Mouse (Mus musculus): ENCODE measurements at regions not wholly inside any gene's neighbourhood (a gene's known extent, or its start where the extent isn't known, plus 50 kb on each side); places are given as distances from the start of the nearest gene placed in this dataset.
A peak's percentile ranks its signal among the peaks of the same experiment; 100 is the strongest.

DNA sequence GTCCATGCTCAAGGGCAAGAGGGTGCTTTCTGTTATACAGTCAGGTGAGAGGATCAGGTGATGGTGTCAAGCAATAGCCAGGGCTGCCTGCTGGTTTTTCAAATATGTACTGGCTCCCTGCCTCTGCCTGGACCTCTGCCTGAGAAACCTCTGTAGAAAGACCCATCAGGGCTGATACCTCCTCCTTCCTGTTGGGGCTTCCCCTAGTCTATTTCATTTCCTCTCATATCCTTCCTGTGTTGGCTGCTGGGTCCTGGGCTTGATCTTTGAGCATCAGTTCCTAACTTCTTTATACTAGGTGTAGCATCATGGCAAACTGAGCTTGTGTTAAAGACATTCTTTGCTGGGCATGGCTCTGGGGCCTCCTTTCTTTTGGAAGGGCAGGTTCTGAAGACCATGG, 89.5 kb downstream of the Tmem38b start:
- no peaks in the 10 kb centered on the region for H3K36me3 ChIP-seq (ENCODE audit: control insufficient read depth, insufficient read depth, low read length)
- no peaks in the 10 kb centered on the region for H3K4me1 ChIP-seq (ENCODE audit: control insufficient read depth, insufficient read depth, low read length)
- H3K9ac ChIP-seq (replicated peaks; ENCODE audit: low read depth, low read length), result no peak overlapping the region
- no peaks in the 10 kb centered on the region for H3K9me3 ChIP-seq (ENCODE audit: control insufficient read depth, low read length)
- no peaks in the 10 kb centered on the region for H3K27me3 ChIP-seq (ENCODE audit: control insufficient read depth, insufficient read depth, low read length)
- no peak overlapping the region for H3K4me2 ChIP-seq (ENCODE audit: low read depth, low read length)
- no peak overlapping the region for H3K4me3 ChIP-seq (ENCODE audit: low read depth, low read length)
- H3K27ac ChIP-seq (ENCODE audit: low read depth, low read length), result no peak overlapping the region
- no peak for ATAC-seq (ENCODE audit: low read depth)

DNA sequence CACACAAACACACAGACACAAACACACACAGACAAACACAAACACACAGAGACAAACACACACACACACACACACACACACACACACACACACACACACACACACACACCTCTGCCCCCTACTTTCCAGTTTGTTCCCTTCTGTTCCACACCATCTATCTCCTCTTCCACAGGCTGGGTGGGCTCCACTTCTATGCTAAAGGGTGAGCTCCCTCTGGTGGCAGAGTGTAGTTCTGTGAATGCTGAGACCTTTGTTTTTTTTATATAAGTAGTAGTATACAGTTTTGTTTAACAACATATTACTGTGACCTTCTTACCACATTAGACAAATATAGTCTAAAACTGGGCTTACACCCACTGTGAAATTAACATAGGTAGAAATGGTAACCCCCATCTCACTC, 93.3 kb downstream of the Tmem38b start:
- no peaks in the 10 kb centered on the region for H3K9me3 ChIP-seq (ENCODE audit: control insufficient read depth, low read length)
- no peaks in the 10 kb centered on the region for H3K4me1 ChIP-seq (ENCODE audit: control insufficient read depth, insufficient read depth, low read length)
- ATAC-seq (ENCODE audit: low read depth), result no peak
- H3K27ac ChIP-seq (ENCODE audit: low read depth, low read length), result no peak overlapping the region
- no peaks in the 10 kb centered on the region for H3K36me3 ChIP-seq (ENCODE audit: control insufficient read depth, insufficient read depth, low read length)
- no peak overlapping the region for H3K9ac ChIP-seq (replicated peaks; ENCODE audit: low read depth, low read length)
- H3K27me3 ChIP-seq (ENCODE audit: control insufficient read depth, insufficient read depth, low read length), result no peaks in the 10 kb centered on the region
- no peak overlapping the region for H3K4me2 ChIP-seq (ENCODE audit: low read depth, low read length)
- H3K4me3 ChIP-seq (ENCODE audit: low read depth, low read length), result no peak overlapping the region

DNA sequence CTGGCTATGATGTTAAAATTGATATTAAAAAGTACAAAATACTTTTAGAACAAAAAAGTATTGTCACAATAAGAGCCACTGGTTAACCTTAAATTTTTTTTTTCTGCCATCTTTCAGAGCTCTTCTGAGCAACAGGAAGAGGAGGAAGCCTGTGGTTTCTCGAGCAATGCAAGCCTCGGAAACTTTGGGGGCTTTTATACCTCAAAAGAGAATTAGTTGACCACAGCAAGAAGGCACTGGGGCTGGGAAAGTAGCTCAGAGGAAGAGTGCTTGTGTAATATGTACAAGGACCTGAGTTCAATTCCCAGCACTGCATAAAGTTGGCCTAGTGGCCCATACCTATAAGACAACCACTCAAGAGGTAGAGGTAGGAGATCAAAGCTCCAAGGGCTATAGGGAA, 94.7 kb downstream of the Tmem38b start:
- H3K4me1 ChIP-seq (ENCODE audit: control insufficient read depth, insufficient read depth, low read length), result no peaks in the 10 kb centered on the region
- no peak for ATAC-seq (ENCODE audit: low read depth)
- no peak overlapping the region for H3K4me2 ChIP-seq (ENCODE audit: low read depth, low read length)
- H3K27me3 ChIP-seq (ENCODE audit: control insufficient read depth, insufficient read depth, low read length), result no peaks in the 10 kb centered on the region
- no peak overlapping the region for H3K9ac ChIP-seq (replicated peaks; ENCODE audit: low read depth, low read length)
- no peak overlapping the region for H3K27ac ChIP-seq (ENCODE audit: low read depth, low read length)
- 89% methylated on average over 2 of the region's 2 CpGs for WGBS
- no peak overlapping the region for H3K4me3 ChIP-seq (ENCODE audit: low read depth, low read length)
- H3K9me3 ChIP-seq (ENCODE audit: control insufficient read depth, low read length), result no peaks in the 10 kb centered on the region
- no peaks in the 10 kb centered on the region for H3K36me3 ChIP-seq (ENCODE audit: control insufficient read depth, insufficient read depth, low read length)

DNA sequence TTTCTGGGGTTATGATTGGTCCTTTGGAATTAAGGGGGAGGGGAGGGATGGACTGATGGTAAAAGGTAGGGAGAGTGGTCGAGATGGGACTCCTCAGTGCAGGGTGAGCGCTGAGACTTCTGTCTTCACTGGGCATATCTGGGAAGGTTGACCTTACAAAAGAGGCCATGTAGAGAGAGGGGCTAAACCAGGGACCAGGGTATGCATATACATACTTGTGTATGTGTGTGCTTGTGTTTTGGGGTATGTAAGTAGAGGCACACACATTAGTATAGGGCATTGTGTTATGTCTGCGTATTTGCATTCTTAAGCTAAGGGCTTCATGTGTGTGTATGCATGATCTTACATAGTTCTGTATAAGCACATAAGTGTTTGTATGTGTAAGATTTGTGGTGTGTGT, 105.2 kb downstream of the Tmem38b start:
- Histone ChIP-seq H3K27ac (ENCODE audit: low read depth, low read length) (no peak overlapping the region), H3K36me3 (ENCODE audit: control insufficient read depth, insufficient read depth, low read length) (no peaks in the 10 kb centered on the region), H3K9ac (replicated peaks; ENCODE audit: low read depth, low read length) (no peak overlapping the region), H3K4me2 (ENCODE audit: low read depth, low read length) (no peak overlapping the region), H3K9me3 (ENCODE audit: control insufficient read depth, low read length) (no peaks in the 10 kb centered on the region), H3K4me1 (ENCODE audit: control insufficient read depth, insufficient read depth, low read length) (no peaks in the 10 kb centered on the region), H3K27me3 (ENCODE audit: control insufficient read depth, insufficient read depth, low read length) (no peaks in the 10 kb centered on the region), H3K4me3 (ENCODE audit: low read depth, low read length) (no peak overlapping the region)
- peak; percentile 31; the same call in 1 of the 2 replicates for ATAC-seq (ENCODE audit: low read depth)
- WGBS, result 92% methylated on average over 3 of the region's 3 CpGs

DNA sequence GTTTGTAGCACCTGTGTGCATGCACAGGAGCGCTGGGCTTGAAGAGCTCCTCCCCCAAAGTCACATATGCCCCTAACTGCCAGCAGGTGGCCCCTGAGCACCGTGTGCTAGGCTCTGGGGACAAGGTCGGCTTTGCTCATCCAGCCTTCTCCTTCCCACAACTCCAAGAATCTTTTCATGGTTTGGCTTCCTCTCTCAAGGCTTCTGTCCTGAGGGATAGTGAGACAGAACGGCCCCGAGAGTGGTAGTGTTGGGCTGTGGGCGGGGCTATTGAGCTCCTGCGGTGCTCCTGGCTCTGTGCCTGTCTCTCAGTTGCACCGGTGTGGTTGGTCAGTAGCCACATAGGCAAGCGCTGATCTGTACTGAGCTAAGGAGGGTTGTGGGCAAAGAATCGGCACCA, 105.7 kb downstream of the Tmem38b start:
- 10% methylated on average over 10 of the region's 10 CpGs for WGBS
- no peak overlapping the region for H3K9ac ChIP-seq (replicated peaks; ENCODE audit: low read depth, low read length)
- no peak overlapping the region for H3K27ac ChIP-seq (ENCODE audit: low read depth, low read length)
- H3K4me1 ChIP-seq (ENCODE audit: control insufficient read depth, insufficient read depth, low read length), result no peaks in the 10 kb centered on the region
- H3K4me2 ChIP-seq (ENCODE audit: low read depth, low read length), result peak overlapping the region; percentile 34; the same call in 1 of the 2 replicates
- ATAC-seq (ENCODE audit: low read depth), result peak; percentile 92
- 0 out of 2 replicates have a peak overlapping the region, but pooled peaks have one; percentile 9 for H3K4me3 ChIP-seq (ENCODE audit: low read depth, low read length)
- H3K27me3 ChIP-seq (ENCODE audit: control insufficient read depth, insufficient read depth, low read length), result no peaks in the 10 kb centered on the region
- no peaks in the 10 kb centered on the region for H3K36me3 ChIP-seq (ENCODE audit: control insufficient read depth, insufficient read depth, low read length)
- H3K9me3 ChIP-seq (ENCODE audit: control insufficient read depth, low read length), result no peaks in the 10 kb centered on the region

DNA sequence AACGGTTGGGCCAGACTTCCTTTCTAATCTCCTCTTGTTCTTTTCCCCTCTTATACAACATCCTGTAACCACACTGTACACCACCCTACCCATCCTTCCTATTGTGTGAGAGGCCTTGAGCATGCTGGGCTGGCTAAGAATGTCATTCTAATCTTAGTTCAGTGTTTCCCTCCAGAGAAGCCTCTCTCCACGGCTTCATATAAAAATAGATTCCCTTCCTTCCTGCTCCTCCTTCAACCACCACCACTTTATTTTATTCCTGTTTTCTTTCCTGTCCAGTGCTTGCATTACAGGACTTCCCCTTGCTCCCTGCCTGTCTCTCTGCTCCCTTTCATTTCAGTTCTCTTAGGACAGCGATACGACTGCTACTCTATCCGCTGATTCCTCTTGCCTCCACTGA, 109.5 kb downstream of the Tmem38b start:
- H3K4me1 ChIP-seq (ENCODE audit: control insufficient read depth, insufficient read depth, low read length), result no peaks in the 10 kb centered on the region
- H3K9me3 ChIP-seq (ENCODE audit: control insufficient read depth, low read length), result no peaks in the 10 kb centered on the region
- no peak overlapping the region for H3K9ac ChIP-seq (replicated peaks; ENCODE audit: low read depth, low read length)
- H3K4me2 ChIP-seq (ENCODE audit: low read depth, low read length), result no peak overlapping the region
- H3K27me3 ChIP-seq (ENCODE audit: control insufficient read depth, insufficient read depth, low read length), result no peaks in the 10 kb centered on the region
- no peak overlapping the region for H3K27ac ChIP-seq (ENCODE audit: low read depth, low read length)
- H3K36me3 ChIP-seq (ENCODE audit: control insufficient read depth, insufficient read depth, low read length), result no peaks in the 10 kb centered on the region
- ATAC-seq (ENCODE audit: low read depth), result no peak
- WGBS, result 67% methylated on average over 5 of the region's 5 CpGs
- H3K4me3 ChIP-seq (ENCODE audit: low read depth, low read length), result no peak overlapping the region

DNA sequence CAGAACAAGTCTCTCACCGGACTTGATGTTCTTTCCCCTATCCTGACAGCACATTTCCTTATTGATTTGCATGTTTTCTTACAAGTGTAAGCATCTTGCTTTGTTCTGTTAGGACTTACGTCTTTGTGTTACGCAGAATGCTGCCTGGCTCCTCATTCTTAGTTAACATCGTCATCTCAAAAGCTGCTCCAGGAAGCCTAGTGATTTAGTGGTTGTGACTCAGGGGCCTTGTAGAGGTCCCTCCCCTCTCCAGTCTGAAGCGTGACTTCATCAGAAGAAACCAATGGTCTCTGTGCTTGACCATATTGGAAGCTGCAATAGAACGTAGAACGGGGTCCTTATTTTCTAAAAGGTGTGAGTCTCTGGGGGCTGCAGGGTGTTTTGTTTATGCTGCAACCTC, 122.9 kb downstream of the Tmem38b start:
- H3K36me3 ChIP-seq (ENCODE audit: control insufficient read depth, insufficient read depth, low read length), result no peaks in the 10 kb centered on the region
- no peaks in the 10 kb centered on the region for H3K27me3 ChIP-seq (ENCODE audit: control insufficient read depth, insufficient read depth, low read length)
- no peaks in the 10 kb centered on the region for H3K9me3 ChIP-seq (ENCODE audit: control insufficient read depth, low read length)
- no peak overlapping the region for H3K4me3 ChIP-seq (ENCODE audit: low read depth, low read length)
- H3K4me1 ChIP-seq (ENCODE audit: control insufficient read depth, insufficient read depth, low read length), result no peaks in the 10 kb centered on the region
- 84% methylated on average over 7 of the region's 7 CpGs for WGBS
- H3K4me2 ChIP-seq (ENCODE audit: low read depth, low read length), result no peak overlapping the region
- H3K9ac ChIP-seq (replicated peaks; ENCODE audit: low read depth, low read length), result no peak overlapping the region
- H3K27ac ChIP-seq (ENCODE audit: low read depth, low read length), result no peak overlapping the region
- ATAC-seq (ENCODE audit: low read depth), result no peak

DNA sequence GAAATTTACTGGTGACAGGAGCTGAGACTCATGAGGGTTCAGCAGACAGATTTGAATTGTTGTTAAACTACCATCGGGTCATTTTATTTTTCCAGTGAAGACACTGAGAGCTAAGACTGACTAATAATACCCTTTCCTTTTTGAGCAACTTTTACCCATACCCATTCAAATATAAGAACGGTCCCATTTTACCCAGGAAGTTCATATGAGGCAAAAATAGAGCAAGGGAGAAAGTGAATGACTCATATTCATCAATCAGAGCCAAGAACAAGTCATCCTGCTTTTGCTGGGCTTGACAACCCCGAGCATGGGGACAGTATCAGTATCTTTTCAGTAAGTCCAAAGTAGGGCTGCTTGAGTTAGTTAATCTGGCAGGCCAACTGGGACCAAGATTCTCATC, 123.3 kb downstream of the Tmem38b start:
- Histone ChIP-seq H3K27me3 (ENCODE audit: control insufficient read depth, insufficient read depth, low read length) (no peaks in the 10 kb centered on the region), H3K4me2 (ENCODE audit: low read depth, low read length) (no peak overlapping the region), H3K36me3 (ENCODE audit: control insufficient read depth, insufficient read depth, low read length) (no peaks in the 10 kb centered on the region), H3K9ac (replicated peaks; ENCODE audit: low read depth, low read length) (no peak overlapping the region), H3K9me3 (ENCODE audit: control insufficient read depth, low read length) (no peaks in the 10 kb centered on the region), H3K4me1 (ENCODE audit: control insufficient read depth, insufficient read depth, low read length) (no peaks in the 10 kb centered on the region), H3K27ac (ENCODE audit: low read depth, low read length) (no peak overlapping the region), H3K4me3 (ENCODE audit: low read depth, low read length) (no peak overlapping the region)
- no peak for ATAC-seq (ENCODE audit: low read depth)
- 93% methylated on average over 3 of the region's 3 CpGs for WGBS

DNA sequence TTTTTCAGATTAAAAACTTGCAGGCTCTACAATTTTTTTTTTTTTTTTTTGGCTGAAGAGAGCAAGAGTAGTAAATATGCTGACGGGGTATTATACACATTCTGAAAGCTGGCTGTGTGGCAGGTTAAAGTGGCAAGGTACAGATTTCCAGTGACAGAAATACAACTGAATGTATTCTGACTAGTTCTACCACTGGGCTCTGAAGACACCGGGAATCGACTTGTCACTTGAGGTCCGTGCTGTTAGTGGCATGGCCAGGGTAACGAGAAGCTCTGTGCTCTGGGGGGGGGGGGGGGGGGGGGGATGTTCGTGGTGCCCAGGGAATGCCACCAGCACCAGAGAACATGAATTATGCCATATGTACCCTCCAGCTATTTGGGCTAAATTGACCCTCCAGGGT, 124.7 kb downstream of the Tmem38b start:
- Histone ChIP-seq H3K27me3 (ENCODE audit: control insufficient read depth, insufficient read depth, low read length) (no peaks in the 10 kb centered on the region), H3K27ac (ENCODE audit: low read depth, low read length) (no peak overlapping the region; the same call in 1 of the 2 replicates), H3K4me3 (ENCODE audit: low read depth, low read length) (no peak overlapping the region), H3K9ac (replicated peaks; ENCODE audit: low read depth, low read length) (no peak overlapping the region), H3K4me1 (ENCODE audit: control insufficient read depth, insufficient read depth, low read length) (no peaks in the 10 kb centered on the region), H3K36me3 (ENCODE audit: control insufficient read depth, insufficient read depth, low read length) (no peaks in the 10 kb centered on the region), H3K9me3 (ENCODE audit: control insufficient read depth, low read length) (no peaks in the 10 kb centered on the region), H3K4me2 (ENCODE audit: low read depth, low read length) (no peak overlapping the region)
- no peak for ATAC-seq (ENCODE audit: low read depth)
- WGBS, result 58% methylated on average over 6 of the region's 6 CpGs

Measured in neural tube, embryonic 14.5 days (tissue).